Comparison of ENCODE assay signal across 14 mouse cellular contexts in the genomic region with DNA sequence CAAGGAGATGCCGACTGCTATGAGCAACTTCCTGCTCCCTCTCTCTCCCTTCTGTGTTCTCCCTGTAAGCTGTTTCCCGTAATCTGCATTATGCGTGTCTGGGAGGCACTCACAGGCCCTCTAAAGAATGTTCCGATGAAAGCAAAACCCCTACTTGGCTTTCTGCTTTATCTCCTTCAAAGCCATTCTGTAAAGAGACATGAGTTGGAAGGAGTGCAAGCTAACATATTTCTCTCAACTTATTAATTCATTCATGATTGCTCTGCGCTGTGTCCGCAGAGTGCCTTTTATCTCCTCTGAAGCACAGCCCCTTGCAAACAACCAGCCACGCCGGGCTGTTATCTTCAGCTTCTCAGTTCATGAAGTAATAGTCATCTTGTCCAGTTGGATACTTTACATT.
DNase-seq lines count a peak whose midpoint lies in the region; ATAC-seq and TF ChIP-seq lines count a peak whose summit lies in the region.
"Had no signal": no experiment of that assay in that cellular context is flagged by ENCODE, and none has a peak within 500 bp of the region (broad histone marks: within the 10 kb centered on the region; RNA-seq: fewer than 3 reads in every experiment).

No protein-coding gene starts in this region.

- H3K36me3 ChIP-seq in limb, embryonic 14.5 days (ENCODE audit: control insufficient read depth, insufficient read depth, low read length): no peaks in the 10 kb centered on the region
- no peaks in the 10 kb centered on the region for H3K36me3 ChIP-seq in limb, embryonic 10.5 days
- no peaks in the 10 kb centered on the region for H3K36me3 ChIP-seq in heart, postnatal 0 days (replicated peaks; ENCODE audit: control insufficient read depth, insufficient read depth, low read length)
- H3K36me3 ChIP-seq: forebrain, embryonic 12.5 days had no signal

- H3K9me3 ChIP-seq in limb, embryonic 14.5 days (ENCODE audit: control insufficient read depth, low read length): no peaks in the 10 kb centered on the region
- H3K9me3 ChIP-seq in limb, embryonic 10.5 days (replicated peaks): no peaks in the 10 kb centered on the region
- no peaks in the 10 kb centered on the region for H3K9me3 ChIP-seq in heart, postnatal 0 days (replicated peaks; ENCODE audit: control insufficient read depth, low read length)
- H3K9me3 ChIP-seq: forebrain, embryonic 12.5 days had no signal

- H3K27me3 ChIP-seq in limb, embryonic 14.5 days (ENCODE audit: control insufficient read depth, insufficient read depth, low read length): no peaks in the 10 kb centered on the region
- no peaks in the 10 kb centered on the region for H3K27me3 ChIP-seq in limb, embryonic 10.5 days (ENCODE audit: low read depth, poor library complexity, severe bottlenecking)
- no peaks in the 10 kb centered on the region for H3K27me3 ChIP-seq in heart, postnatal 0 days (ENCODE audit: control insufficient read depth, insufficient read depth, low read length)
- H3K27me3 ChIP-seq: forebrain, embryonic 12.5 days had no signal

- no peak overlapping the region for H3K4me2 ChIP-seq in limb, embryonic 14.5 days (replicated peaks; ENCODE audit: low read depth, low read length, severe bottlenecking)
- peak overlapping the region; percentile 39 for H3K4me2 ChIP-seq in heart, postnatal 0 days (ENCODE audit: low read depth, low read length)
- H3K4me2 ChIP-seq: forebrain, embryonic 12.5 days had no signal

- no peak for TF ChIP-seq CTCF in heart, postnatal 0 days (IDR thresholded peaks at IDR 0.05; ENCODE audit: low read depth)

- no peak overlapping the region for H3K27ac ChIP-seq in limb, embryonic 14.5 days (replicated peaks; ENCODE audit: low read depth, low read length)
- H3K27ac ChIP-seq in limb, embryonic 10.5 days: no peak overlapping the region
- peak overlapping the region; percentile 73 for H3K27ac ChIP-seq in heart, postnatal 0 days (ENCODE audit: low read depth)
- H3K27ac ChIP-seq: forebrain, embryonic 12.5 days; layer of hippocampus, adult 2 months; left cerebral cortex, adult 2 months; liver, embryonic 14.5 days had no signal

- H3K4me3 ChIP-seq in limb, embryonic 14.5 days (replicated peaks; ENCODE audit: low read length): no peak overlapping the region
- no peak overlapping the region for H3K4me3 ChIP-seq in limb, embryonic 10.5 days
- H3K4me3 ChIP-seq in heart, postnatal 0 days (ENCODE audit: low read depth, low read length): 0 out of 2 replicates have a peak overlapping the region, but pooled peaks have one; percentile 11
- H3K4me3 ChIP-seq: forebrain, embryonic 12.5 days; layer of hippocampus, adult 2 months; left cerebral cortex, adult 2 months; myocyte had no signal

- H3K4me1 ChIP-seq in limb, embryonic 14.5 days (ENCODE audit: control insufficient read depth, insufficient read depth, low read length): peaks cover 5% of the 10 kb centered on the region
- H3K4me1 ChIP-seq in limb, embryonic 10.5 days: peaks cover 13% of the 10 kb centered on the region
- H3K4me1 ChIP-seq in heart, postnatal 0 days (ENCODE audit: control insufficient read depth, insufficient read depth): peaks cover 17% of the 10 kb centered on the region

- no peak for ATAC-seq in limb, embryonic 14.5 days (ENCODE audit: low FRiP score, low read depth)
- peak; percentile 56 for ATAC-seq in heart, postnatal 0 days (ENCODE audit: insufficient read depth, low read depth)

- no peak for TF ChIP-seq POLR2A in limb, embryonic 14.5 days (IDR thresholded peaks at IDR 0.05; ENCODE audit: borderline replicate concordance, extremely low read depth, insufficient read depth, insufficient read length)

- peak; percentile 28 for DNase-seq in limb, embryonic 14.5 days (ENCODE audit: low spot score)
- DNase-seq in limb, embryonic 10.5 days (ENCODE audit: low spot score): no peak
- DNase-seq in urinary bladder, postnatal 14 days (ENCODE audit: low spot score): peak; percentile 39
- DNase-seq in urinary bladder, postnatal 10 days (ENCODE audit: low spot score): no peak
- DNase-seq in heart, postnatal 0 days (ENCODE audit: low spot score): peak; percentile 68
- peak; percentile 32 for DNase-seq in yolk sac, embryonic 10.5 days (ENCODE audit: low spot score)
- DNase-seq in gastrocnemius, adult 8-10 months (ENCODE audit: low spot score in 2 of 2): no peak
- DNase-seq in embryo, embryonic 11 days: no peak
- DNase-seq: thymus, postnatal 25 days had no signal

- no peak for TF ChIP-seq EP300 in heart, postnatal 0 days (IDR thresholded peaks at IDR 0.05; ENCODE audit: low read depth)

- whole genome bisulfite sequencing in limb, embryonic 14.5 days: 74% methylated on average over 8 of the region's 8 CpGs
- WGBS in limb, embryonic 10.5 days: 84% methylated on average over 8 of the region's 8 CpGs
- 11% methylated on average over 8 of the region's 8 CpGs for WGBS in heart, postnatal 0 days

- H3K9ac ChIP-seq in limb, embryonic 14.5 days (ENCODE audit: low read depth, low read length, severe bottlenecking): no peak overlapping the region
- H3K9ac ChIP-seq in heart, postnatal 0 days (replicated peaks; ENCODE audit: low read depth, low read length): no peak overlapping the region
- H3K9ac ChIP-seq: forebrain, embryonic 12.5 days; liver, embryonic 14.5 days had no signal

Comparison
In these comparisons a context has a peak if more than half of its experiments do, and no peak if none do; other contexts are left out.
1. DNase-seq: peak in limb, embryonic 14.5 days (single experiment), urinary bladder, postnatal 14 days (single experiment), heart, postnatal 0 days (single experiment) and yolk sac, embryonic 10.5 days (single experiment); none in limb, embryonic 10.5 days (single experiment), urinary bladder, postnatal 10 days (single experiment), gastrocnemius, adult 8-10 months (0 of 2) and embryo, embryonic 11 days (single experiment).